Mouse (Mus musculus) cortical plate, adult 2 months (tissue): Measurements from ENCODE around the gene Fam196a. TPM values are rescaled to one million over a fixed set of nuclear protein-coding genes. Genes with fewer than 3 reads are reported as not detected.
A peak's percentile ranks its signal among the peaks of the same experiment; 100 is the strongest.

Experiments
- H3K27ac ChIP-seq: fragments of 200-500 bp; 2 replicates; pipeline ENCODE4 v1.5.1; 2012; ENCODE audit warnings: low read length, control low read depth, inconsistent platforms; ENCODE audit not compliant: insufficient read depth
- H3K4me1 ChIP-seq: fragments of 200-500 bp; 2 replicates; pipeline ENCODE4 v1.6.1; 2011; ENCODE audit warnings: low read length; ENCODE audit not compliant: control insufficient read depth, insufficient read depth
- H3K4me3 ChIP-seq: fragments of 200-500 bp; 2 replicates; pipeline ENCODE4 v1.5.1; 2011; ENCODE audit warnings: mild to moderate bottlenecking, low read length, control low read depth; ENCODE audit not compliant: insufficient read depth
- CTCF ChIP-seq: fragments of 200-500 bp; IDR thresholded peaks from 2 replicates; pipeline ENCODE4 v1.5.1; 2011; ENCODE audit warnings: mild to moderate bottlenecking, control low read depth, low read length; ENCODE audit not compliant: insufficient read depth; ENCODE audit errors: extremely low read depth
- POLR2A ChIP-seq: fragments of 200-500 bp; IDR thresholded peaks from 2 replicates; pipeline ENCODE4 v1.6.1; 2011; ENCODE audit warnings: mild to moderate bottlenecking, low read length, control low read depth; ENCODE audit not compliant: insufficient read depth; ENCODE audit errors: extremely low read depth
- polyA plus RNA-seq: library from polyadenylated mRNA; depleted of rRNA; stranded (reverse); fragments of >200 nt; gene quantifications from 2 replicates; pipeline ENCODE4 v1.2.3, GENCODE M21; 2012

Fam196a gene
- polyA plus RNA-seq, 1 experiment = 6.2 TPM

- H3K4me1 ChIP-seq = no peaks in the 10 kb centered on the region; the same call in 1 of the 2 replicates
- H3K4me3 ChIP-seq = no peak overlapping the region
- no peak overlapping the region for H3K27ac ChIP-seq
- TF ChIP-seq CTCF (no peak), POLR2A (no peak)
Measured at GRCm38 (mm10) chr7:134901992-134902391, 36.2 kb downstream of the Fam196a start.

DNA sequence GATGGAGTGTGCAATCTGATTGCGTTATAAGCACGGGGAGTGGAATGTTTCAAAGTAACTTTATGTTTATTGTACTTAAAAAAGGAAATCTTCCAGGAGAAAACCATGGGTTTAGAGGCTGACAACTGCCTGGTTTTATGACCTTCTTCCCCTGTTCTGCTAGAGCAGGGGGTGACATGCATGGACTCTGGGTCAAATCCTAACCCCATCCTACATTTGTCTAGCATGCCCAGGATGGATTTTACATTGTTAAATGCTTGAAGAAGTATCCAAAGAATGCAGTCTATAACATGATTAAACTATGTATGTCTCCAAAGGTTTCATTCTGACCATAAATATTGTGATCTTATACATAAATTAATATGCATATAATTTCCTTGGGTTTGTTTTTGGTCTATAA lies 38.8 kb downstream of the Fam196a start:
- TF ChIP-seq POLR2A = no peak
- TF ChIP-seq CTCF = no peak
- no peak overlapping the region for H3K27ac ChIP-seq
- no peaks in the 10 kb centered on the region for H3K4me1 ChIP-seq
- no peak overlapping the region for H3K4me3 ChIP-seq

DNA sequence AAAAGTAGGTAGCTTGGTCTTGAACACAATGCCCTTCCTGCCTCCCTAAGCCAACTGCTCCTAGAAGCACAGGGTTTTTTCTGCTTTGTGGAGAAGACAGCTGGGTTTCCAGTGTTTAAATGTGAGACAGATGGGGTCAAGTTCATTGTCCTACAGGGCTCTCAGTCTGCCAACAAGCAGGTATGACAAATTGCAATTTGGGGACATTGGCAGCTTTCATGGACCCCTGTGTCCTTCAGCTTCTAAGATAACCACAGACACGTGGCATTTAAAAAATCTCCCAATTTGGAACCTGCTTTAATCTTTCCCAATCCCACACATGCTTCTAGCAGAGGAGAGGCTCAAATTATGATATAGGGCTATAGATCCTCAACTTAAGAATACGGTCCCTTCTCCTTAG lies 43.6 kb downstream of the Fam196a start:
- Histone ChIP-seq H3K4me1 (no peaks in the 10 kb centered on the region), H3K4me3 (no peak overlapping the region), H3K27ac (no peak overlapping the region)
- TF ChIP-seq CTCF (no peak), POLR2A (no peak)

DNA sequence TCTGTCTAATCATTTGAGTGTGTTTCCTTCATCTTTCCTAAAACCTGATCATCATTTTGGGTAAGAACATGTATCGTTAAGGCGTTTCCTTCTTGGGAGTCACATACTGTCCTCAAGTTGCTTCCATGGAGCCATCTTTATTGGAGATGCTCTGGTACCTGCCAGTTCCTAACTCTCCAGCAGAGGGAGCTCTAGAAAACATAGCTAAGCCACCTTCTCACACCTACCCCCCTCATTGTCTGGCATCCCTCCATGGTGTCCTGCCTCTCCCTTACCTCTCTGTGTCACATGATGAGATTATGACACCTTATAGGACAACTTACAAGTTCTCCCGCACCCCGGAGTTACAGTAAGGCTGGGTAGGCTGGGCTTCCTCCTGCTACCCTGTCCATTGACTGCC lies 45.3 kb downstream of the Fam196a start:
- no peak overlapping the region for H3K4me3 ChIP-seq
- no peaks in the 10 kb centered on the region for H3K4me1 ChIP-seq
- TF ChIP-seq POLR2A (no peak), CTCF (peak; percentile 47; the same call in 1 of the 2 replicates)
- H3K27ac ChIP-seq = no peak overlapping the region

DNA sequence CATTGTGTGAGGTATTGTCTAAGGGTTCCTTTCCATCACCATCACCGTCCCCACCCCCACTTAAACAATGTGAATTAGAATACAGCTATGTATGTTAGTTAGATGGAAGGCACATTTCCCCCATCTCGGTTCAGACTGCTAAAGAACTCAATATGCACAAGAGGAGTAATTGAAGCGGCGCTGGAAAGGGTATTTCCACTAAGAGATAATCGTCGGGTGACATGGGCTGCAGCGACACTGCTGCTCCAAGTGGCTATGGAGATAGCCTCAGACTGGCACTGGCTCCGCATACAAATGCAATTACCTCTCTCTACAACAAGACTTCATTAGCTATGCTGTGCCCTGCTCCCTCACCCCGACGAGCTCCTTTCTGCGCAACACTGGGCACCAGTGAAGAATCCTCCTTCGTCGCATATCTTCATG lies 45.8 kb downstream of the Fam196a start:
- H3K4me3 ChIP-seq = no peak overlapping the region
- TF ChIP-seq CTCF (no peak), POLR2A (no peak)
- H3K27ac ChIP-seq = no peak overlapping the region
- no peaks in the 10 kb centered on the region for H3K4me1 ChIP-seq

- TF ChIP-seq CTCF (no peak), POLR2A (no peak)
- Histone ChIP-seq H3K4me1 (no peaks in the 10 kb centered on the region), H3K27ac (no peak overlapping the region), H3K4me3 (no peak overlapping the region)
Measured at GRCm38 (mm10) chr7:134883516-134883915, 54.7 kb downstream of the Fam196a start.

GRCm38 (mm10) chr7:134880431-134880830 lies 57.8 kb downstream of the Fam196a start:
- Histone ChIP-seq H3K27ac (no peak overlapping the region), H3K4me3 (no peak overlapping the region), H3K4me1 (no peaks in the 10 kb centered on the region)
- TF ChIP-seq CTCF = no peak
- TF ChIP-seq POLR2A = no peak

DNA sequence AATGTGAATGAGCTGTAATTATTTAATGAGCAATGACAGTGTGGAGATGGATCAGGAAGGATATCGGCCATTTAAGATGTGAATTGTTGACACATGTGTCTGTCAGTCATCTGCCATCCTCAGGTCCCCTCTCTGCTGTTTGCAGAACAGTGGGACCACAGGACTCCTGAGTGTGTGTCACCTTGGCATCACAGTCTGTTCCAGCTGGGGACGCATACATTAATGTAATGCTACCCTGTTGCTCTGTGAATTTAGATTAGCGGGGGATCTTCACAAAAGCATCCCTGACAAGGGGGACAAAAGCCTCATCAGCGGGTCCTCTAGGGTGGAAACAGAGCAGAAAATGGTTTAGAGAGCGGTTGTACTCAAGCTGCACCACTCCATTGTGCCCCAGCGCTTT lies 59.2 kb downstream of the Fam196a start:
- Histone ChIP-seq H3K4me3 (no peak overlapping the region), H3K27ac (no peak overlapping the region), H3K4me1 (no peaks in the 10 kb centered on the region)
- TF ChIP-seq POLR2A = no peak
- no peak for TF ChIP-seq CTCF

- H3K27ac ChIP-seq = no peak overlapping the region
- TF ChIP-seq POLR2A (no peak), CTCF (no peak)
- no peak overlapping the region for H3K4me3 ChIP-seq
Measured at GRCm38 (mm10) chr7:134872981-134873380, 65.2 kb downstream of the Fam196a start.

DNA sequence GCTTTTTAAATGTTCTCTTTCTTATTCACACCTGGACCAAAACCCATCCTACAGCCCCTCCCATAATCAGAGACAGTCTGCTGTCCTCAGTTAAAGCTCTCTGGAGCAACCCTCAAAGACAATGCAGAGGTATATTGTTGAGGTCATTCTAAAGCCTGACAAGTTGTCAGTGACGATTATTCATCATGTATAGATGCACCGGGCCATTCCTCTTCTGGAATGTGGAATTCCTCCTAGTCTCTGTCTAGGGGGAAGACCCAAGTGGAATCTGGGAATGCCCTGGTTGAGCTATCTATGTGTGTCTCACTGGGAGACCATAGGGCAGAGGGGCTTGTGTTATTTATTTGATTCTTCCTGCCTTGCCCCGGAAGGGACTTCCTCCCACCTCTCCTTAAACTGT lies 65.7 kb downstream of the Fam196a start:
- no peak overlapping the region for H3K4me3 ChIP-seq
- no peaks in the 10 kb centered on the region for H3K4me1 ChIP-seq
- no peak overlapping the region for H3K27ac ChIP-seq
- no peak for TF ChIP-seq CTCF
- no peak for TF ChIP-seq POLR2A

More at GRCm38 (mm10) chr7:134872981-134873380, 65.2 kb downstream of the Fam196a start:
- no peaks in the 10 kb centered on the region for H3K4me1 ChIP-seq

GRCm38 (mm10) chr7:134864175-134864574 lies 74.1 kb downstream of the Fam196a start:
- Histone ChIP-seq H3K27ac (no peak overlapping the region), H3K4me3 (no peak overlapping the region), H3K4me1 (no peaks in the 10 kb centered on the region)
- TF ChIP-seq CTCF = no peak

- no peaks in the 10 kb centered on the region for H3K4me1 ChIP-seq
- no peak overlapping the region for H3K4me3 ChIP-seq
- no peak overlapping the region for H3K27ac ChIP-seq
- TF ChIP-seq CTCF (no peak), POLR2A (no peak)
Measured at GRCm38 (mm10) chr7:134862000-134862399, 76.2 kb downstream of the Fam196a start.
